Mouse (Mus musculus): ENCODE data around the gene Ston2.

GRCm38 (mm10) chr12:91804262-91804661 lies 16.1 kb upstream of the Ston2 start:
- TF ChIP-seq CEBPB (IDR thresholded peaks at IDR 0.05; ENCODE audit: insufficient read depth, poor library complexity, severe bottlenecking) (no peak), POLR2A (IDR thresholded peaks at IDR 0.05; ENCODE audit: insufficient read length, low read depth) (no peak), MAX (IDR thresholded peaks at IDR 0.05; ENCODE audit: low read depth) (no peak), TCF12 (IDR thresholded peaks at IDR 0.05; ENCODE audit: insufficient read depth, poor library complexity, severe bottlenecking) (no peak), USF1 (IDR thresholded peaks at IDR 0.05; ENCODE audit: low read depth) (no peak)
